Mouse (Mus musculus) cortical plate, adult 2 months (tissue): Measurements from ENCODE around the gene Ell3.

Source experiments
- CTCF ChIP-seq: fragments of 200-500 bp; IDR thresholded peaks from 2 replicates; pipeline ENCODE4 v1.5.1; 2011; ENCODE audit warnings: mild to moderate bottlenecking, control low read depth, low read length; ENCODE audit not compliant: insufficient read depth; ENCODE audit errors: extremely low read depth
- POLR2A ChIP-seq: fragments of 200-500 bp; IDR thresholded peaks from 2 replicates; pipeline ENCODE4 v1.6.1; 2011; ENCODE audit warnings: mild to moderate bottlenecking, low read length, control low read depth; ENCODE audit not compliant: insufficient read depth; ENCODE audit errors: extremely low read depth

DNA sequence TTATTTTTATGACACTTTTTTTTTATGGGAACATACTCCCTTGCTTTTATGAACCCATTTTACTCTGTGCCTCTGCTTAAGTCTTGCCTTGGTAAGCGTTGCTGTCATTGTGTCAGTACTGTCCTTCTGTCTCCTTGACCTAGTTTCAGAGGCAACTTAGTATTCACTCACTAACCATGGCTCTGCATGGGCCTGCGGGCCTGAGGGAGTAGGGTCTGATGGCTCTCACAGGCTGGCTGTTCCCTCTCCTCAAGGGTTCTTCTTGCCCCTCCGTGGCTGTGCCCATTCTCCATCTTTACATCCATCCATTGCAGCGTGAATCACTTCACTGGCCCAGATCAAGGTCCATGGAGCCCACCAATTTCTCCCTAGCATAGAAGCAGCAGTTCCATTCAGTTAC is 2.4 kb upstream of the Ell3 start:
- TF ChIP-seq CTCF, result no peak
- TF ChIP-seq POLR2A, result no peak
